Mouse (Mus musculus) gastrocnemius, postnatal 14 days (tissue): ENCODE measurements around the gene Zkscan8. TPM values are rescaled to one million over a fixed set of nuclear protein-coding genes. Genes with fewer than 3 reads are reported as not detected.
A peak's percentile ranks its signal among the peaks of the same experiment; 100 is the strongest.
"Not testable (repeated sequence)": the region's sequence is repeated elsewhere in the genome, so short reads cannot be mapped to it uniquely, and the experiment has no call there.

ENCODE experiments used
- DNase-seq: peaks from one replicate; pipeline ENCODE4 v3.0.0; 2021; ENCODE audit warnings: mixed read lengths
- intact Hi-C: fragments of 180-260 bp; cut with DNase I; formaldehyde crosslinking; loops from one replicate; pipeline ENCODE4 v1.15.1; 2025; ENCODE audit warnings: low total_unique reads
- long read RNA-seq, 2 experiments: library from polyadenylated mRNA; stranded (forward); transcript quantifications; one replicate each; pipeline ENCODE4 v2.0.0; 2021
- total RNA-seq, 2 experiments: library from RNA; stranded (reverse); gene quantifications; 2 replicates each; pipeline ENCODE4 v1.2.3; 2021

Zkscan8 gene
- total RNA-seq: 1 to 10 TPM; 6.1 to 7.4 TPM
- long read RNA-seq, experiment 1, full-length matches to known transcripts: 1 of 2 reads
- long read RNA-seq, experiment 1, partial matches to known transcripts: 0 of 2 reads
- long read RNA-seq, experiment 1, other reads (novel, unspliced or antisense): 1 of 2 reads
- long read RNA-seq, experiment 2, partial matches to known transcripts: 0 of 1 reads
- long read RNA-seq, experiment 2, other reads (novel, unspliced or antisense): 1 of 1 reads

GRCm38 (mm10) chr13:21530781-21531201 is at the start of gene Zkscan8:
Gene Zkscan8 (minus strand): TSS chr13:21531120.
- intact Hi-C loops: no loop called here
- DNase-seq: peak; percentile 84

DNA sequence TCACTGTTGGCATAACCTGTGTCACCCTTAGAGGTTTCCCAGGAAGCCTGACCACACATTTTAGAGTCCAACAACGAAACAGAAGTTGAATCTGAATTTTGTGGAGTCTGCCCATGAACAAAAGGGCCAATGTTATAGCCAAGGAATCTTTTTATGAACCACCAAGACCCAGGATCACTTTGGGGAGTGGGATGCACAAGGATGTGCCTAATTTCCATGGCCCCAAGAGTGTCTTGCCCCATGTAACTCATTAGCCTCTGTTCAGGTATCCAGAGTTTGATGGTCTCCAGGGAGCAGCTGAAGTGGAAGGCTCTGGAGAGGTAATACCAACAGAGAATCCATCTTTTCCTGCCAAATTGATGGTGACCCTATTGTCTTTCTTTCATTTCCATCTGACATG is 28.9 kb upstream of the Zkscan8 start, which contains the start of gene Olfr1535:
TSS of gene Olfr1535 (minus strand) at position 101 of the 400 bp plus-strand sequence.
- intact Hi-C loops: no loop called here

GRCm38 (mm10) chr13:21550416-21551110 is 19.6 kb upstream of the Zkscan8 start:
- DNase-seq: no peak

More for the DNA sequence above, 28.9 kb upstream of the Zkscan8 start, which contains the start of gene Olfr1535:
- no peak for DNase-seq

DNA sequence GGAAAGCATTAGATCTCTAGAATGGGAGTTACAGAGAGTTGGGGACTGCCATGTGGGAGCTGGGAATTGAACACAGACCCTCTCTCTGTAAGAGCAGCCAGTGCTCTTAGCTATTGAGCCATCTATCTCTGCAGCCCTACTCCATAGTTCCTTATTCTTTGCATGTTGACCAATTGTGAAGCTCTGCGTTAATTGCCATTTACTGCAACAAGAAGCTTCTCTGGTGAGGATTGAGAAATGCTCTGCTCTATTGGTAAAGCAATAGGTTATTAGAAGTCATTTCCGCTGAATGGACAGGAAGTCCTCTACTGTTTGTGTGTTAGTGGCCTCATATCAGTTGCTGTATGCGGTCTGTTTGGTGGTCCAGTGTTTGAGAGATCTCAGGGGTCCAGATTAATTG is 18.6 kb upstream of the Zkscan8 start:
- intact Hi-C loops: no loop called here
- no peak for DNase-seq

More at GRCm38 (mm10) chr13:21550416-21551110, 19.6 kb upstream of the Zkscan8 start:
- intact Hi-C loops: no loop called here

DNA sequence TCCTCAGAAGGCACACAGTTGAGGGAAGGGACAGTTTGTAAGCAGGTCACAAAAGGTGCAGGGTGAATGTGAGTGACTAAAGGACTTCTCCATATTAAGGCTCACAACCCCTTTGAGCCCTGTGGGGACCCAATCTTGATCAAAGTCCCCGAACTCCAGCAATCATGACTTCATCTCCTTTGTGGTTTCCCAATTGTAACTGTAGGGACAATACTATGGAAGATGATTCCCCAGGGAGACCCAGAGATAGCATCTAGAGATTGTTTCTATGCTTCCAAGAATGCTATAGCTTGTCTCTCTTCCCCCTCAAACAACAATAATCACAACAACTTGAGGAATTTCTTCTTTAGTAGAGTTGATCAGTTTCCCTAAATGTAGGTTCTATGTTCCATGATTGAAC is 11.8 kb upstream of the Zkscan8 start, which contains the start of gene Olfr1366:
TSS of gene Olfr1366 (minus strand) at position 101 of the 400 bp plus-strand sequence.
- intact Hi-C loops: no loop called here
- no peak for DNase-seq

- DNase-seq: no peak
- intact Hi-C loops: no loop called here
Observed at GRCm38 (mm10) chr13:21530136-21530535, 784 bp downstream of the Zkscan8 start.

DNA sequence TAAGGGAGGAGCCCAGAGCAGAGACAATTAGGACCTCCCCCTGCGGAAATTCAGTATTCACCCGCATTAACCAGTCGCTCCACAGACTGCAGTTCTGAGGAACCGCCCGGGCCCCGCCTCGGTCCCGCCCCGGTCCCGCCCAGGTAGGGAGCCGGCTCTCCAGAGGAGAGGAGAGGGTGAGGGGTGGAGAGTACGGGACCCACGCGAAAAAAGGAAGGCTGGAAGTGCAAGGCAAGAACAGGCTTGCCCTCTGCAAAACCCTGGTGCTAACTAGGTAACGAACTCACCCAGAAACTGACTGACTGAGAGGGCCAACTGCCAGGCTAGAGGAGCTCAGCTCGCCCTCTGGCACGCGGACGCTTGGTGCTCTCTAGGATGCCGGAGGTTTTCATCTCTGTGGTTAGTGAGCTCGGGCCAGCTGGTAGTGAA is 24.7 kb downstream of the Zkscan8 start:
- intact Hi-C loops: no loop called here
- peak; percentile 82 for DNase-seq

DNA sequence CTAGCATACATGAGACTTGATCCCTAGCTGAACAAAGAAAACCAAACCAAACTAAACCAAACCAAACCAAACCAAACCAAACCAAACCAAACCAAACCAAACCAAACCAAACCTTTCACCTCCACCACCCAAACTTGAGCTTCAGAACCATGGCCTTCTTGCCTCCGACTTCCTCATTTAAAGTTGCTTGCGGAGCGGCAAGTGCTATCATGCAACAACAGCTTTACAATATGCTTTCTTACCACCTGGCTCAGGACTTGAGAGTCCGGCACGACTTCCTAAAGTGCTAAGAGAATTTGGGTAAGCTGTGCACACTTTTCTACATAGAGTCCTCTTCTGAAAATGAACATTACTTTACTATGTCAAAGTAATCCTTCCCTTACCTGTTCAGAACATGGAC is 28.6 kb downstream of the Zkscan8 start:
- DNase-seq: no peak
- intact Hi-C loops: no loop called here

- intact Hi-C loops, DNase-seq: not testable (repeated sequence)
Observed at GRCm38 (mm10) chr13:21501182-21501581, 29.7 kb downstream of the Zkscan8 start, which contains the start of gene Gm11273. Gene Gm11273 (minus strand): TSS chr13:21501418.

- intact Hi-C loops: loop anchor here (5.0 kb wide), 1 partner anchor 588 kb away; no protein-coding TSS in a partner anchor
- DNase-seq: peak; percentile 8
Observed at GRCm38 (mm10) chr13:21495080-21495479, 35.8 kb downstream of the Zkscan8 start, which contains the start of gene AK157302. Gene AK157302 (plus strand): TSS chr13:21495223.

GRCm38 (mm10) chr13:21492847-21493246 is 38.1 kb downstream of the Zkscan8 start:
- intact Hi-C loops: no loop called here
- no peak for DNase-seq

GRCm38 (mm10) chr13:21486881-21487280 is 44.0 kb downstream of the Zkscan8 start:
- no peak for DNase-seq
- intact Hi-C loops: no loop called here

DNA sequence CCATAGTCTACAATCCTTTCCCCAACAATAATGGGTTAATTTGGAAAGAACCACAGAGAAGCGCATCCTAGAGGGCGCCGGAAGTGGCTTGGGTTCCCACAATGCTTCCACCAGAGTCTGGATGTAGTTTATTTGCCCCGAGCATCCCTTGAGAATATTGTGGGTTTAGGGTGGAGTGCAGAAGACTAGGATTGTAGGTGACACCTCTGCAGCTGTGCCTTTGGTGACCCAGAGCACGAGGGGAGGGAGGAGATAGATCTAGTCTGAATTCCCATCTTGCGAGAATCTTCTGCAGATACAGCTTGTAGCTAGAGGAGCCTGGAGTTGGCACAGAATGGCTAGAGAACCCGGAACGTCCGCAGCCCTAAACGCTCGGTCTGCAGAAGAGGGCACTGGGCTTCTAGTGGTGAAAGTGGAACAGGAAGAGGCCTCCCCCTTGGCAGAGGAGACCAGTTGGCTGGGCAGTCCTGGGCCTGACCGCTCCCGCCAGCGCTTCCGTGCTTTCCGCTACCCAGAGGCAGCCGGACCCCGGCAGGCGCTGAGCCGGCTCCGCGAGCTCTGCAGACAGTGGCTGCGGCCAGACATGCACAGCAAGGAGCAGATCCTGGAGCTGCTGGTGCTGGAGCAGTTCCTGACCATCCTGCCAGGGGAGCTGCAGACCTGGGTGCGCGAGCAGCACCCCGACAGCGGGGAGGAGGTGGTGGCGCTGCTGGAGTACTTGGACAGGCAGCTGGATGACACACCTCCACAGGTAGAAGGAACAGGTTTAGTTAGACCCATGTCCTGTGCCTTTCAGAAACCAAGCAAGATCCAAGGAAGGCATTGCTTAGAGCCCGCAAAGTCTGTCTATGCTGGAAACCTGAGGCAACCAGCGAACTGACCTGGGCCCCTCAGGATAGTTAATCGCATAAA is 51.9 kb downstream of the Zkscan8 start, which contains the start of the genes Zkscan4 and Gm10065:
TSS of gene Zkscan4 (plus strand) at position 149 of the 912 bp plus-strand sequence.
TSS of gene Gm10065 (minus strand) at position 683 of the 912 bp plus-strand sequence.
- peak; percentile 63 for DNase-seq
- intact Hi-C loops: not testable (repeated sequence)

- intact Hi-C loops: no loop called here
Observed at GRCm38 (mm10) chr13:21472427-21472826, 58.5 kb downstream of the Zkscan8 start.

GRCm38 (mm10) chr13:21469097-21469496 is 61.8 kb downstream of the Zkscan8 start:
- DNase-seq: no peak
- intact Hi-C loops: no loop called here

More at GRCm38 (mm10) chr13:21472427-21472826, 58.5 kb downstream of the Zkscan8 start:
- no peak for DNase-seq

DNA sequence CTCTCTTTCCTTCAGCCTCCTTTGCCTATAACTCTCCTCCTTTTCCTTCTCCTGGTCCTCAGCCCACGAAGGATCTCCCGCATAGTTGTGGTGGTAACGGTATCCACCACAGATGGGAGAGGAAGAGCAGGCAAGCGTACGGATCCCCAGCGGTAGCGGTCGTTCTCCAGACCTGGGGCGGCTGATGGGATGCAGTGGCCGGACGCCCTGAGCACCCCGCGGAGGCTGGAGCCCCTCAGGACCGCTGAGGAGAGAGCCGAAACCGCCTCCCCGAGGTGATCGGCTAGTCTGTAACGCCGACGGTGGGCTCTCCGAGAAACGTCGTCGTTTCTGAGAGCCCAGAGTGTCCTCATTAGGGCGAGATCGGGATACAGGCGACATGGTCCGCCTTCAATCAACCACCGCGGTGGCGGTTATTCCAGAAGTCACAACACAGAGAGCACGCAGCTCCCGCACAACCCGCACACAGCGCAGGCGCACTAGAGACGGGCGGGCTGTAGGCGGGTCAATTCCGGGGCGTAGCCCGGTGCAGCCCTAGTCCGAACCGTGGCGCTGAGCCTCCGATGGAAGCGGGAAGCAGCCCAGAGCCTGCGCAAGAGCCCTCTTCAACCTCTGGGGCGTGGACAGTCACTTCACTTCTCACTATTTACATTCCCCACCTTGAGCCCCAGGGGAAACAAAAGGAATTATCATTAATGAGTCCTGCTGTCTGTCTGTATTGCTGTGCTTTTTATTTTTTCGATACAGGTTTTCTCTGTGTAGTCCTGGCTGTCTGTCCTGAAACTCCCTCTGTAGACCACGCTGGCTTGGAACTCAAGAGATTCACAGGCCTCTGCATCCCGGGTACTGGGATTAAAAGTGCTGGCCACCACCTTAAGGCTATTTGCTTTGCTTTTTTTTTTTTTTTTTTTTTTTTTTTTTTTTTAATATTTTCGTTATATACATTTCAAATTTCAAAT is 62.6 kb downstream of the Zkscan8 start, which contains the start of gene Nkapl:
TSS of gene Nkapl (minus strand) at position 449 of the 959 bp plus-strand sequence.
- peak; percentile 83 for DNase-seq
- intact Hi-C loops: no loop called here

GRCm38 (mm10) chr13:21467336-21467735 is 63.6 kb downstream of the Zkscan8 start:
- no peak for DNase-seq
- intact Hi-C loops: no loop called here
